In genomic region chr2:151702851-151703190, GRCm38 (mm10) we compare ENCODE assay signal across 9 mouse cellular contexts. TPM values are rescaled to one million over a fixed set of nuclear protein-coding genes. Genes with fewer than 3 reads are reported as not detected.
DNase-seq lines count a peak whose midpoint lies in the region; ATAC-seq and TF ChIP-seq lines count a peak whose summit lies in the region.
"Had no signal": no experiment of that assay in that cellular context is flagged by ENCODE, and none has a peak within 500 bp of the region (broad histone marks: within the 10 kb centered on the region; RNA-seq: fewer than 3 reads in every experiment).

No protein-coding gene starts in this region.

- 1% methylated on average over 17 of the region's 17 CpGs for WGBS in embryonic facial prominence, embryonic 13.5 days
- WGBS in limb, embryonic 11.5 days, result 5% methylated on average over 17 of the region's 17 CpGs

- dilution Hi-C loops in CH12.LX (cut with MboI; ENCODE audit: extremely low pct_ligation_motif_present, extremely low pct_unique_long_range_greater_than_20kb, low sequenced_read_pairs), result no loop called here

- ATAC-seq in frontal cortex, adult (ENCODE audit: low TSS enrichment), result 0 out of 2 replicates have a peak, but pooled peaks have one; percentile 8
- no peak; the same call in none of the 2 replicates for ATAC-seq in embryonic facial prominence, embryonic 13.5 days (ENCODE audit: insufficient number of reproducible peaks, insufficient read depth, low FRiP score, low TSS enrichment, low read depth)
- peak; percentile 51 for ATAC-seq in limb, embryonic 11.5 days (ENCODE audit: insufficient number of reproducible peaks, low FRiP score, low TSS enrichment, low read depth)

- H3K4me1 ChIP-seq in CH12.LX (ENCODE audit: control insufficient read depth in 1 of 2, insufficient read depth in 2 of 2), result no peaks in the 10 kb centered on the region
- 0 out of 2 replicates have a peak, but pooled peaks cover 6% of the 10 kb centered on the region for H3K4me1 ChIP-seq in embryonic facial prominence, embryonic 13.5 days
- 0 out of 2 replicates have a peak, but pooled peaks cover 4% of the 10 kb centered on the region for H3K4me1 ChIP-seq in limb, embryonic 11.5 days (ENCODE audit: control insufficient read depth, insufficient read depth, low read length)

- H3K4me2 ChIP-seq in CH12.LX (ENCODE audit: insufficient read depth, low read depth, poor library complexity, severe bottlenecking), result peak overlapping the region; percentile 86
- peak overlapping the region; percentile 100 for H3K4me2 ChIP-seq in embryonic facial prominence, embryonic 13.5 days
- H3K4me2 ChIP-seq in limb, embryonic 11.5 days (ENCODE audit: low read depth, severe bottlenecking), result peak overlapping the region; percentile 99

- no peak for TF ChIP-seq RAD21 in CH12.LX (IDR thresholded peaks at IDR 0.05; ENCODE audit: low read depth, low read length)

- peaks cover 2% of the 10 kb centered on the region for H3K9me3 ChIP-seq in CH12.LX (replicated peaks; ENCODE audit: low read length)
- H3K9me3 ChIP-seq in embryonic facial prominence, embryonic 13.5 days, result no peaks in the 10 kb centered on the region
- no peaks in the 10 kb centered on the region for H3K9me3 ChIP-seq in limb, embryonic 11.5 days (ENCODE audit: control insufficient read depth, low read length)

- TF ChIP-seq EP300 in CH12.LX (IDR thresholded peaks at IDR 0.05; ENCODE audit: low read length), result no peak

- in situ Hi-C loops in CH12.LX (cut with MboI; ENCODE audit: low pct_ligation_motif_present, low pct_unique_long_range_greater_than_20kb, low sequenced_read_pairs), result no loop called here

- TF ChIP-seq CTCF in CH12.LX (conservative IDR thresholded peaks at IDR 0.05 in 1 of 2, IDR thresholded peaks at IDR 0.05 in 1 of 2; ENCODE audit: low read depth in 2 of 2, low read length in 2 of 2), result no peak

- no peak for DNase-seq in frontal cortex, postnatal 36 days (ENCODE audit: low spot score in 2 of 2)
- no peak for DNase-seq in CH12.LX (ENCODE audit: extremely low read depth)
- peak; percentile 44 for DNase-seq in limb, embryonic 11.5 days (ENCODE audit: low spot score)
- peak; percentile 4 for DNase-seq in retina, postnatal 7 days (ENCODE audit: low read depth, low spot score)
- no peak for DNase-seq in spleen, adult 18-20 months
- DNase-seq in layer of hippocampus, adult 11-12 months (ENCODE audit: low spot score), result no peak

- H3K27me3 ChIP-seq in CH12.LX (replicated peaks), result peaks cover 53% of the 10 kb centered on the region
- H3K27me3 ChIP-seq in embryonic facial prominence, embryonic 13.5 days, result peaks cover 57% of the 10 kb centered on the region
- H3K27me3 ChIP-seq in limb, embryonic 11.5 days (ENCODE audit: control insufficient read depth, insufficient read depth, low read length), result peaks cover 22% of the 10 kb centered on the region

- no peak overlapping the region for H3K4me3 ChIP-seq in CH12.LX (replicated peaks in 1 of 3; ENCODE audit: low read depth in 2 of 3, low read length in 2 of 3, poor library complexity in 1 of 3)
- H3K4me3 ChIP-seq in embryonic facial prominence, embryonic 13.5 days, result peak overlapping the region; percentile 71
- peak overlapping the region; percentile 65 for H3K4me3 ChIP-seq in limb, embryonic 11.5 days (ENCODE audit: low read depth, low read length)

- no peak overlapping the region for H3K27ac ChIP-seq in CH12.LX (ENCODE audit: insufficient read depth, low read depth)
- no peak overlapping the region for H3K27ac ChIP-seq in embryonic facial prominence, embryonic 13.5 days
- H3K27ac ChIP-seq in limb, embryonic 11.5 days (replicated peaks; ENCODE audit: low read depth, low read length), result no peak overlapping the region

- H3K9ac ChIP-seq in CH12.LX (ENCODE audit: insufficient read depth, low read depth), result no peak overlapping the region
- peak overlapping the region; percentile 80 for H3K9ac ChIP-seq in embryonic facial prominence, embryonic 13.5 days
- H3K9ac ChIP-seq in limb, embryonic 11.5 days (ENCODE audit: low read length), result peak overlapping the region; percentile 72

- no peaks in the 10 kb centered on the region for H3K79me2 ChIP-seq in CH12.LX (replicated peaks; ENCODE audit: control insufficient read depth, extremely low read depth, insufficient read depth, poor library complexity, severe bottlenecking)

- no peak for TF ChIP-seq POLR2A in CH12.LX (IDR thresholded peaks at IDR 0.05; ENCODE audit: low read depth, low read length)

- H3K36me3 ChIP-seq in CH12.LX (replicated peaks in 1 of 2; ENCODE audit: control insufficient read depth in 1 of 2, insufficient read depth in 1 of 2, low read length in 1 of 2), result no peaks in the 10 kb centered on the region
- no peaks in the 10 kb centered on the region for H3K36me3 ChIP-seq in embryonic facial prominence, embryonic 13.5 days
- no peaks in the 10 kb centered on the region for H3K36me3 ChIP-seq in limb, embryonic 11.5 days (ENCODE audit: control insufficient read depth, insufficient read depth, low read length)
- H3K36me3 ChIP-seq: G1E had no signal

TF ChIP-seq in CH12.LX, 34 proteins besides CTCF, POLR2A, EP300 and RAD21:
- no peak for TF ChIP-seq ZKSCAN1 (IDR thresholded peaks at IDR 0.05; ENCODE audit: borderline replicate concordance, low read depth, low read length)
- no peak for TF ChIP-seq JUN (IDR thresholded peaks at IDR 0.05; ENCODE audit: insufficient read depth, low read depth, low read length)
- TF ChIP-seq NELFE (IDR thresholded peaks at IDR 0.05; ENCODE audit: low read depth, low read length), result no peak
- no peak for TF ChIP-seq USF1 (IDR thresholded peaks at IDR 0.05; ENCODE audit: low read depth, low read length)
- no peak for TF ChIP-seq HCFC1 (IDR thresholded peaks at IDR 0.05; ENCODE audit: low read depth, low read length)
- no peak for TF ChIP-seq PAX5 (IDR thresholded peaks at IDR 0.05; ENCODE audit: low read length)

RNA-seq across cellular contexts. Expression of gene Tmem74b, which starts 1.0 kb away (rescaled TPM):
- 0.21 TPM in 1 of 2 replicates, not detected in the other for total RNA-seq in CH12.LX (2012; rRNA removed)
- total RNA-seq in CH12.LX (2014; rRNA removed), result not detected in 2 replicates
- not detected in 2 replicates for polyA plus RNA-seq in CH12.LX (2012; ENCODE audit: insufficient read length, low read depth)
- 3.1 and 4.3 TPM in 2 replicates for polyA plus RNA-seq in embryonic facial prominence, embryonic 13.5 days (2015; fragmentation: Nextera tagmentation; extraction: Ambion mirVana)
- 1.7 and 2.3 TPM in 2 replicates for polyA plus RNA-seq in limb, embryonic 11.5 days (2014; fragmentation: Nextera tagmentation; extraction: Ambion mirVana)
- total RNA-seq: G1E had no signal
- polyA plus RNA-seq: G1E had no signal

RNA-seq across cellular contexts. Expression of gene Rad21l, which starts 34.5 kb away (rescaled TPM):
- not detected in 2 replicates for total RNA-seq in CH12.LX (2012; rRNA removed)
- not detected in 2 replicates for total RNA-seq in CH12.LX (2014; rRNA removed)
- not detected in 2 replicates for polyA plus RNA-seq in CH12.LX (2012; ENCODE audit: insufficient read length, low read depth)
- not detected in 2 replicates for polyA plus RNA-seq in embryonic facial prominence, embryonic 13.5 days (2015; fragmentation: Nextera tagmentation; extraction: Ambion mirVana)
- not detected in 2 replicates for polyA plus RNA-seq in limb, embryonic 11.5 days (2014; fragmentation: Nextera tagmentation; extraction: Ambion mirVana)
- total RNA-seq: G1E had no signal
- polyA plus RNA-seq: G1E had no signal

RNA-seq across cellular contexts. Expression of gene Psmf1, which starts 41.2 kb away (rescaled TPM):
- total RNA-seq in CH12.LX (2012; rRNA removed), result 29.5 and 30.6 TPM in 2 replicates
- total RNA-seq in CH12.LX (2014; rRNA removed), result 30.8 and 32.5 TPM in 2 replicates
- polyA plus RNA-seq in CH12.LX (2012; ENCODE audit: insufficient read length, low read depth), result 51.2 and 59.7 TPM in 2 replicates
- polyA plus RNA-seq in embryonic facial prominence, embryonic 13.5 days (2015; fragmentation: Nextera tagmentation; extraction: Ambion mirVana), result 40.9 and 46.3 TPM in 2 replicates
- polyA plus RNA-seq in limb, embryonic 11.5 days (2014; fragmentation: Nextera tagmentation; extraction: Ambion mirVana), result 52.8 and 54.1 TPM in 2 replicates

Comparison
In these comparisons a context has a peak if more than half of its experiments do, and no peak if none do; other contexts are left out.
1. DNase-seq: peak in limb, embryonic 11.5 days (single experiment) and retina, postnatal 7 days (single experiment); none in frontal cortex, postnatal 36 days (0 of 2), CH12.LX (single experiment), spleen, adult 18-20 months (0 of 2) and layer of hippocampus, adult 11-12 months (single experiment).
2. H3K4me3 ChIP-seq: peak in embryonic facial prominence, embryonic 13.5 days (single experiment) and limb, embryonic 11.5 days (single experiment); none in CH12.LX (0 of 3).
3. Peak in every context shown above with its lines, with median percentiles within 50 percentile points of each other: H3K4me2 ChIP-seq.